Mouse (Mus musculus) testis, adult 2 months (tissue): ENCODE data around the gene Thap11. TPM values are rescaled to one million over a fixed set of nuclear protein-coding genes. Genes with fewer than 3 reads are reported as not detected.

ENCODE experiments used
- H3K27ac ChIP-seq: fragments of 200-500 bp; 2 replicates; pipeline ENCODE4 v1.5.1; 2012; ENCODE audit warnings: low read depth, low read length; ENCODE audit not compliant: control insufficient read depth, insufficient read depth
- H3K27me3 ChIP-seq: fragments of 200-500 bp; 2 replicates; pipeline ENCODE4 v1.6.1; 2012; ENCODE audit warnings: mild to moderate bottlenecking, low read length, moderate library complexity; ENCODE audit not compliant: control insufficient read depth, insufficient read depth
- H3K36me3 ChIP-seq: fragments of 200-500 bp; 2 replicates; pipeline ENCODE4 v1.6.1; 2012; ENCODE audit warnings: mild to moderate bottlenecking, low read length; ENCODE audit not compliant: control insufficient read depth, insufficient read depth
- H3K4me1 ChIP-seq: fragments of 200-500 bp; 2 replicates; pipeline ENCODE4 v1.6.1; 2012; ENCODE audit warnings: low read length; ENCODE audit not compliant: control insufficient read depth, insufficient read depth
- H3K4me3 ChIP-seq: fragments of 200-500 bp; 2 replicates; pipeline ENCODE4 v1.5.1; 2012; ENCODE audit warnings: low read depth, mild to moderate bottlenecking, low read length, moderate library complexity, mixed read lengths; ENCODE audit not compliant: control insufficient read depth
- CTCF ChIP-seq: fragments of 200-500 bp; IDR thresholded peaks from 2 replicates; pipeline ENCODE4 v1.5.1; 2012; ENCODE audit warnings: low read depth, mild to moderate bottlenecking, inconsistent platforms, low read length, moderate library complexity; ENCODE audit not compliant: control insufficient read depth, insufficient read depth, insufficient replicate concordance
- POLR2A ChIP-seq: fragments of 200-500 bp; IDR thresholded peaks from 2 replicates; pipeline ENCODE4 v1.6.1; 2012; ENCODE audit warnings: low read depth, mild to moderate bottlenecking, inconsistent platforms, low read length, moderate library complexity; ENCODE audit not compliant: control insufficient read depth
- polyA plus RNA-seq: library from polyadenylated mRNA; depleted of rRNA; stranded (reverse); fragments of >200 nt; gene quantifications from 2 replicates; pipeline ENCODE4 v1.2.3, GENCODE M21; 2012; rRNA removed

Gene Thap11
- polyA plus RNA-seq, 1 experiment = 13.1 TPM

GRCm38 (mm10) chr8:105900941-105901616, 46.1 kb downstream of the Thap11 start:
- peaks cover 4% of the 10 kb centered on the region; the same call in 1 of the 2 replicates for H3K4me1 ChIP-seq
- no peak for TF ChIP-seq CTCF
- TF ChIP-seq POLR2A = no peak

More at GRCm38 (mm10) chr8:105900941-105901616, 46.1 kb downstream of the Thap11 start:
- no peaks in the 10 kb centered on the region for H3K36me3 ChIP-seq
- peak overlapping the region; percentile 84 for H3K27ac ChIP-seq
- H3K4me3 ChIP-seq = peak overlapping the region; percentile 86
- H3K27me3 ChIP-seq = no peaks in the 10 kb centered on the region

Other genes with a start within 250 kb of the Thap11 start
- gene Ripor1, start 249.9 kb upstream of the Thap11 start, polyA plus RNA-seq = 5.4 and 6.3 TPM in 2 replicates
- 6.8 and 7.2 TPM in 2 replicates for gene Ctcf, start 218.6 kb upstream of the Thap11 start, polyA plus RNA-seq
- not detected in 2 replicates for gene Agrp, start 217.7 kb upstream of the Thap11 start, polyA plus RNA-seq
- gene Carmil2, start 168.9 kb upstream of the Thap11 start, polyA plus RNA-seq = 1.2 TPM in 2 replicates
- 40.2 and 40.4 TPM in 2 replicates for gene Acd, start 154.0 kb upstream of the Thap11 start, polyA plus RNA-seq
- 82.9 and 87.7 TPM in 2 replicates for gene Pard6a, start 154.0 kb upstream of the Thap11 start, polyA plus RNA-seq
- 55.8 and 60.1 TPM in 2 replicates for gene 4933405L10Rik, start 147.5 kb upstream of the Thap11 start, polyA plus RNA-seq
- gene Enkd1, start 146.9 kb upstream of the Thap11 start, polyA plus RNA-seq = 84.2 and 98.6 TPM in 2 replicates
- 2.5 and 3.3 TPM in 2 replicates for gene Gfod2, start 96.5 kb upstream of the Thap11 start, polyA plus RNA-seq
- 48.4 and 50.2 TPM in 2 replicates for gene Ranbp10, start 27.8 kb upstream of the Thap11 start, polyA plus RNA-seq
- gene Tsnaxip1, start 27.4 kb upstream of the Thap11 start, polyA plus RNA-seq = 130 and 137 TPM in 2 replicates
- gene Cenpt, start 1.9 kb upstream of the Thap11 start, polyA plus RNA-seq = 15.7 and 16.3 TPM in 2 replicates
- 29.9 and 32.1 TPM in 2 replicates for gene Nutf2, start 5.4 kb downstream of the Thap11 start, polyA plus RNA-seq
- gene Edc4, start 25.7 kb downstream of the Thap11 start, polyA plus RNA-seq = 85.5 and 87.8 TPM in 2 replicates
- gene Nrn1l, start 38.4 kb downstream of the Thap11 start, polyA plus RNA-seq = 3.8 and 5.0 TPM in 2 replicates
- gene Pskh1, start 45.3 kb downstream of the Thap11 start, polyA plus RNA-seq = 16.7 and 19.4 TPM in 2 replicates
- gene Ctrl, start 78.7 kb downstream of the Thap11 start, polyA plus RNA-seq = 0.91 and 0.96 TPM in 2 replicates
- 10.5 and 11.3 TPM in 2 replicates for gene Psmb10, start 83.3 kb downstream of the Thap11 start, polyA plus RNA-seq
- 0.84 and 1.6 TPM in 2 replicates for gene Lcat, start 88.2 kb downstream of the Thap11 start, polyA plus RNA-seq
- 5.6 and 5.9 TPM in 2 replicates for gene Slc12a4, start 111.0 kb downstream of the Thap11 start, polyA plus RNA-seq
- gene Dpep3, start 124.3 kb downstream of the Thap11 start, polyA plus RNA-seq = 561 and 647 TPM in 2 replicates
- 11.4 and 12.8 TPM in 2 replicates for gene Dus2, start 136.2 kb downstream of the Thap11 start, polyA plus RNA-seq
- gene Dpep2nb, start 150.8 kb downstream of the Thap11 start, polyA plus RNA-seq = 3.0 and 4.1 TPM in 2 replicates
- gene Ddx28, start 156.8 kb downstream of the Thap11 start, polyA plus RNA-seq = 4.4 and 4.9 TPM in 2 replicates
- gene Nfatc3, start 203.7 kb downstream of the Thap11 start, polyA plus RNA-seq = 9.0 and 11.9 TPM in 2 replicates